In genomic region chr8:119802592-119802991, GRCm38 (mm10) we compare ENCODE assay signal across 12 mouse cellular contexts. TPM values are rescaled to one million over a fixed set of nuclear protein-coding genes. Genes with fewer than 3 reads are reported as not detected.
A peak's percentile ranks its signal among the peaks of the same experiment; 100 is the strongest.
DNase-seq lines count a peak whose midpoint lies in the region; ATAC-seq and TF ChIP-seq lines count a peak whose summit lies in the region.
"Had no signal": no experiment of that assay in that cellular context is flagged by ENCODE, and none has a peak within 500 bp of the region (broad histone marks: within the 10 kb centered on the region; RNA-seq: fewer than 3 reads in every experiment).

No protein-coding gene starts in this region.

- DNase-seq in kidney, adult 2 months = no peak
- no peak for DNase-seq in kidney, postnatal 10 days
- no peak for DNase-seq in thymus, adult 2 months
- no peak for DNase-seq in thymus, postnatal 36 days
- DNase-seq in urinary bladder, adult 18-20 months (ENCODE audit: low spot score in 2 of 2) = no peak
- DNase-seq: cerebellum, postnatal 36 days; layer of hippocampus, adult 9-11 months; liver, embryonic 13.5 days; spleen, adult 18-20 months had no signal

- no peak for TF ChIP-seq POLR2A in kidney, adult 2 months (IDR thresholded peaks at IDR 0.05; ENCODE audit: low read depth, low read length)
- TF ChIP-seq POLR2A in thymus, adult 2 months (IDR thresholded peaks at IDR 0.05; ENCODE audit: control insufficient read depth, extremely low read depth, insufficient read depth, low read length, poor library complexity) = no peak
- no peak for TF ChIP-seq POLR2A in bone marrow, adult 2 months (IDR thresholded peaks at IDR 0.05; ENCODE audit: borderline replicate concordance, control insufficient read depth, low read depth, low read length)

- no peak for ATAC-seq in megakaryocyte, adult 5-6 weeks (ENCODE audit: poor library complexity, severe bottlenecking)
- ATAC-seq: midbrain, embryonic 15.5 days had no signal

- no peaks in the 10 kb centered on the region for H3K36me3 ChIP-seq in kidney, adult 2 months (ENCODE audit: control insufficient read depth, insufficient read depth, low read length)
- H3K36me3 ChIP-seq in thymus, adult 2 months (ENCODE audit: control insufficient read depth, insufficient read depth, low read length) = no peaks in the 10 kb centered on the region
- H3K36me3 ChIP-seq: liver, embryonic 13.5 days; midbrain, embryonic 15.5 days had no signal

- H3K4me1 ChIP-seq in kidney, adult 2 months (ENCODE audit: control insufficient read depth, insufficient read depth, low read length) = peaks cover 9% of the 10 kb centered on the region; the same call in 1 of the 2 replicates
- peaks cover 33% of the 10 kb centered on the region for H3K4me1 ChIP-seq in thymus, adult 2 months (replicated peaks; ENCODE audit: control insufficient read depth, insufficient read depth, low read length)
- peaks cover 2% of the 10 kb centered on the region; the same call in 1 of the 2 replicates for H3K4me1 ChIP-seq in bone marrow, adult 2 months (ENCODE audit: control insufficient read depth, insufficient read depth, low read length)

- 92% methylated on average over 1 of the region's 1 CpGs for WGBS in kidney, adult 2 months
- 100% methylated on average over 1 of the region's 1 CpGs for WGBS in thymus, adult 2 months
- 81% methylated on average over 1 of the region's 1 CpGs for WGBS in bone marrow, adult 2 months

- no peak overlapping the region for H3K27ac ChIP-seq in kidney, adult 2 months (ENCODE audit: insufficient read depth, low read depth, low read length)
- H3K27ac ChIP-seq in thymus, adult 2 months (ENCODE audit: control insufficient read depth, insufficient read depth, low read length) = no peak overlapping the region
- H3K27ac ChIP-seq in bone marrow, adult 2 months (ENCODE audit: control insufficient read depth, insufficient read depth, low read depth, low read length, poor library complexity) = no peak overlapping the region
- H3K27ac ChIP-seq: liver, embryonic 13.5 days had no signal

- H3K27me3 ChIP-seq in kidney, adult 2 months (replicated peaks; ENCODE audit: control insufficient read depth, insufficient read depth, low read length) = no peaks in the 10 kb centered on the region
- H3K27me3 ChIP-seq in thymus, adult 2 months (ENCODE audit: control insufficient read depth, insufficient read depth, low read length) = no peaks in the 10 kb centered on the region
- H3K27me3 ChIP-seq: midbrain, embryonic 15.5 days had no signal

- no peak overlapping the region for H3K4me3 ChIP-seq in kidney, adult 2 months (ENCODE audit: insufficient read depth, low read depth, low read length)
- no peak overlapping the region for H3K4me3 ChIP-seq in thymus, adult 2 months (ENCODE audit: control insufficient read depth, insufficient read depth, low read length)
- H3K4me3 ChIP-seq in bone marrow, adult 2 months (replicated peaks; ENCODE audit: control insufficient read depth, low read depth, low read length) = no peak overlapping the region
- H3K4me3 ChIP-seq: liver, embryonic 13.5 days; midbrain, embryonic 15.5 days had no signal

- TF ChIP-seq CTCF in kidney, adult 2 months (conservative IDR thresholded peaks at IDR 0.05; ENCODE audit: insufficient read depth, insufficient read length, low read depth, low read length) = peak; percentile 34
- peak; percentile 21; the same call in 1 of the 2 replicates for TF ChIP-seq CTCF in thymus, adult 2 months (IDR thresholded peaks at IDR 0.05; ENCODE audit: borderline replicate concordance, control insufficient read depth, extremely low read depth, insufficient read depth, low read length, poor library complexity)
- TF ChIP-seq CTCF in bone marrow, adult 2 months (IDR thresholded peaks at IDR 0.05; ENCODE audit: control insufficient read depth, insufficient read depth, low read length) = peak; percentile 34; the same call in 1 of the 2 replicates

RNA-seq across cellular contexts. Expression of gene Tldc1, which starts 24.4 kb away (rescaled TPM):
- 11.6 and 12.6 TPM in 2 replicates for polyA plus RNA-seq in kidney, adult 2 months (2012; rRNA removed)
- polyA plus RNA-seq in thymus, adult 2 months (2012; rRNA removed) = 13.9 and 14.0 TPM in 2 replicates
- polyA plus RNA-seq in bone marrow, adult 2 months (2011; ENCODE audit: insufficient read depth, insufficient read length, low replicate concordance, missing spikeins) = 0.88 and 3.2 TPM in 2 replicates
- total RNA-seq in megakaryocyte, adult 5-6 weeks (2015) = 2.2 and 2.6 TPM in 2 replicates
- 2.9 and 4.3 TPM in 2 replicates for total RNA-seq in megakaryocyte, adult 5-6 weeks (2017)

RNA-seq across cellular contexts. Expression of gene Cotl1, which starts 37.8 kb away (rescaled TPM):
- polyA plus RNA-seq in kidney, adult 2 months (2012; rRNA removed) = 427 and 463 TPM in 2 replicates
- polyA plus RNA-seq in thymus, adult 2 months (2012; rRNA removed) = 428 and 476 TPM in 2 replicates
- 90.1 and 247 TPM in 2 replicates for polyA plus RNA-seq in bone marrow, adult 2 months (2011; ENCODE audit: insufficient read depth, insufficient read length, low replicate concordance, missing spikeins)
- 526 and 619 TPM in 2 replicates for total RNA-seq in megakaryocyte, adult 5-6 weeks (2015)
- 490 and 532 TPM in 2 replicates for total RNA-seq in megakaryocyte, adult 5-6 weeks (2017)

RNA-seq across cellular contexts. Expression of gene Klhl36, which starts 59.5 kb away (rescaled TPM):
- polyA plus RNA-seq in kidney, adult 2 months (2012; rRNA removed) = 37.7 and 52.4 TPM in 2 replicates
- 41.8 and 51.0 TPM in 2 replicates for polyA plus RNA-seq in thymus, adult 2 months (2012; rRNA removed)
- 2.8 and 4.8 TPM in 2 replicates for polyA plus RNA-seq in bone marrow, adult 2 months (2011; ENCODE audit: insufficient read depth, insufficient read length, low replicate concordance, missing spikeins)
- 2.7 and 5.5 TPM in 2 replicates for total RNA-seq in megakaryocyte, adult 5-6 weeks (2015)
- total RNA-seq in megakaryocyte, adult 5-6 weeks (2017) = 8.5 and 9.2 TPM in 2 replicates
